ENCODE assay signal across 10 mouse cellular contexts in genomic region chr7:142660651-142660945, GRCm38 (mm10). TPM values are rescaled to one million over a fixed set of nuclear protein-coding genes. Genes with fewer than 3 reads are reported as not detected.
A peak's percentile ranks its signal among the peaks of the same experiment; 100 is the strongest.
DNase-seq lines count a peak whose midpoint lies in the region; ATAC-seq lines count a peak whose summit lies in the region.
"Had no signal": no experiment of that assay in that cellular context is flagged by ENCODE, and none has a peak within 500 bp of the region (broad histone marks: within the 10 kb centered on the region; RNA-seq: fewer than 3 reads in every experiment).

No protein-coding gene starts in this region.

- under 1% methylated on average over 29 of the region's 29 CpGs for WGBS in kidney, embryonic 14.5 days
- under 1% methylated on average over 29 of the region's 29 CpGs for WGBS in embryonic facial prominence, embryonic 11.5 days
- under 1% methylated on average over 29 of the region's 29 CpGs for WGBS in hindbrain, embryonic 15.5 days
- WGBS in midbrain, embryonic 16.5 days = under 1% methylated on average over 29 of the region's 29 CpGs

- no peaks in the 10 kb centered on the region for H3K36me3 ChIP-seq in kidney, embryonic 14.5 days (ENCODE audit: control insufficient read depth, insufficient read depth, low read length)
- H3K36me3 ChIP-seq in embryonic facial prominence, embryonic 11.5 days (replicated peaks; ENCODE audit: control insufficient read depth, insufficient read depth, low read depth, low read length) = no peaks in the 10 kb centered on the region
- H3K36me3 ChIP-seq in hindbrain, embryonic 15.5 days = no peaks in the 10 kb centered on the region
- H3K36me3 ChIP-seq in midbrain, embryonic 16.5 days (ENCODE audit: control insufficient read depth, insufficient read depth, low read length) = no peaks in the 10 kb centered on the region

- peaks cover 18% of the 10 kb centered on the region for H3K4me1 ChIP-seq in kidney, embryonic 14.5 days (ENCODE audit: control insufficient read depth, insufficient read depth, low read length)
- peaks cover 2% of the 10 kb centered on the region; the same call in 1 of the 2 replicates for H3K4me1 ChIP-seq in embryonic facial prominence, embryonic 11.5 days (ENCODE audit: control insufficient read depth, insufficient read depth, low read length)
- H3K4me1 ChIP-seq in hindbrain, embryonic 15.5 days (replicated peaks) = peaks cover 38% of the 10 kb centered on the region
- peaks cover 18% of the 10 kb centered on the region for H3K4me1 ChIP-seq in midbrain, embryonic 16.5 days (ENCODE audit: control insufficient read depth, insufficient read depth, low read length)

- peak overlapping the region; percentile 64 for H3K4me3 ChIP-seq in kidney, embryonic 14.5 days (ENCODE audit: low read length)
- H3K4me3 ChIP-seq in embryonic facial prominence, embryonic 11.5 days (ENCODE audit: low read depth, low read length) = peak overlapping the region; percentile 62
- peak overlapping the region; percentile 12 for H3K4me3 ChIP-seq in hindbrain, embryonic 15.5 days
- H3K4me3 ChIP-seq in midbrain, embryonic 16.5 days (ENCODE audit: low read depth, low read length) = peak overlapping the region; percentile 16; the same call in 1 of the 2 replicates

- H3K27me3 ChIP-seq in kidney, embryonic 14.5 days (ENCODE audit: control insufficient read depth, insufficient read depth, low read length) = peaks cover 86% of the 10 kb centered on the region
- peaks cover 77% of the 10 kb centered on the region for H3K27me3 ChIP-seq in embryonic facial prominence, embryonic 11.5 days (ENCODE audit: control insufficient read depth, insufficient read depth, low read length)
- H3K27me3 ChIP-seq in hindbrain, embryonic 15.5 days = peaks cover 86% of the 10 kb centered on the region
- peaks cover 75% of the 10 kb centered on the region for H3K27me3 ChIP-seq in midbrain, embryonic 16.5 days (ENCODE audit: control insufficient read depth, insufficient read depth, low read depth, low read length)

- H3K4me2 ChIP-seq in kidney, embryonic 14.5 days (replicated peaks; ENCODE audit: low read depth, low read length) = peak overlapping the region; percentile 67
- peak overlapping the region; percentile 76 for H3K4me2 ChIP-seq in embryonic facial prominence, embryonic 11.5 days (ENCODE audit: low read depth, low read length)
- peak overlapping the region; percentile 45 for H3K4me2 ChIP-seq in hindbrain, embryonic 15.5 days
- H3K4me2 ChIP-seq in midbrain, embryonic 16.5 days (ENCODE audit: low read length) = peak overlapping the region; percentile 49

- peak overlapping the region; percentile 88 for H3K9ac ChIP-seq in kidney, embryonic 14.5 days (ENCODE audit: low read depth, low read length)
- peak overlapping the region; percentile 90 for H3K9ac ChIP-seq in embryonic facial prominence, embryonic 11.5 days (replicated peaks; ENCODE audit: low read length)
- H3K9ac ChIP-seq in hindbrain, embryonic 15.5 days = no peak overlapping the region
- no peak overlapping the region for H3K9ac ChIP-seq in midbrain, embryonic 16.5 days (ENCODE audit: low read depth, low read length)

- intact Hi-C loops in left cerebral cortex, postnatal 36 days (cut with DNase I) = no loop called here

- DNase-seq in kidney, postnatal 25 days = no peak
- peak; percentile 67 for DNase-seq in embryonic facial prominence, embryonic 11.5 days (ENCODE audit: low spot score)
- no peak for DNase-seq in left cerebral cortex, postnatal 36 days (ENCODE audit: low spot score in 2 of 2)
- no peak for DNase-seq in gastrocnemius, adult 18-20 months (ENCODE audit: low spot score)
- DNase-seq in thymus, postnatal 14 days = no peak

- H3K27ac ChIP-seq in kidney, embryonic 14.5 days (ENCODE audit: low read depth, low read length) = peak overlapping the region; percentile 92
- H3K27ac ChIP-seq in embryonic facial prominence, embryonic 11.5 days (replicated peaks; ENCODE audit: low read depth, low read length) = peak overlapping the region; percentile 87
- H3K27ac ChIP-seq in hindbrain, embryonic 15.5 days (replicated peaks) = no peak overlapping the region
- H3K27ac ChIP-seq in midbrain, embryonic 16.5 days (ENCODE audit: low read length) = no peak overlapping the region
- H3K27ac ChIP-seq: macrophage had no signal

- no peaks in the 10 kb centered on the region for H3K9me3 ChIP-seq in kidney, embryonic 14.5 days (ENCODE audit: control insufficient read depth, low read length)
- no peaks in the 10 kb centered on the region for H3K9me3 ChIP-seq in embryonic facial prominence, embryonic 11.5 days (replicated peaks; ENCODE audit: control insufficient read depth, low read length)
- no peaks in the 10 kb centered on the region for H3K9me3 ChIP-seq in hindbrain, embryonic 15.5 days
- H3K9me3 ChIP-seq in midbrain, embryonic 16.5 days (replicated peaks; ENCODE audit: control insufficient read depth, low read length, poor library complexity, severe bottlenecking) = no peaks in the 10 kb centered on the region

- no peak for ATAC-seq in kidney, embryonic 14.5 days (ENCODE audit: low FRiP score, low TSS enrichment)
- ATAC-seq in embryonic facial prominence, embryonic 11.5 days (replicated peaks; ENCODE audit: insufficient number of reproducible peaks, low FRiP score, low TSS enrichment, low read depth) = no peak
- no peak for ATAC-seq in hindbrain, embryonic 15.5 days (ENCODE audit: low FRiP score, low read depth)
- no peak for ATAC-seq in midbrain, embryonic 16.5 days

RNA-seq across cellular contexts. Expression of gene Igf2, which starts 6.0 kb away (rescaled TPM):
- 627 and 715 TPM in 2 replicates for polyA plus RNA-seq in kidney, embryonic 14.5 days (2014; fragmentation: Nextera tagmentation; extraction: Ambion mirVana)
- polyA plus RNA-seq in embryonic facial prominence, embryonic 11.5 days (2014; fragmentation: Nextera tagmentation; extraction: Ambion mirVana) = 313 and 355 TPM in 2 replicates
- 142 and 184 TPM in 2 replicates for polyA plus RNA-seq in hindbrain, embryonic 15.5 days (2015; fragmentation: Nextera tagmentation; extraction: Ambion mirVana)
- 88.2 and 90.7 TPM in 2 replicates for polyA plus RNA-seq in midbrain, embryonic 16.5 days (2015; fragmentation: Nextera tagmentation; extraction: Ambion mirVana)
- total RNA-seq in left cerebral cortex, postnatal 36 days (2021) = 100 to 1,000 TPM in 1 of 2 experiments, 10 to 100 TPM in 1; 66.5 to 109 TPM
- 10 to 100 TPM; 20.0 to 29.0 TPM for total RNA-seq in gastrocnemius, adult 18-20 months (2021)
- total RNA-seq: CH12.LX had no signal

RNA-seq across cellular contexts. Expression of gene Gm49394, which starts 9.1 kb away (rescaled TPM):
- not detected in 2 replicates for polyA plus RNA-seq in kidney, embryonic 14.5 days (2014; fragmentation: Nextera tagmentation; extraction: Ambion mirVana)
- 0.08 TPM in 1 of 2 replicates, not detected in the other for polyA plus RNA-seq in embryonic facial prominence, embryonic 11.5 days (2014; fragmentation: Nextera tagmentation; extraction: Ambion mirVana)
- polyA plus RNA-seq in hindbrain, embryonic 15.5 days (2015; fragmentation: Nextera tagmentation; extraction: Ambion mirVana) = not detected in 2 replicates
- polyA plus RNA-seq in midbrain, embryonic 16.5 days (2015; fragmentation: Nextera tagmentation; extraction: Ambion mirVana) = not detected in 2 replicates
- total RNA-seq in left cerebral cortex, postnatal 36 days (2021) = not detected
- total RNA-seq in gastrocnemius, adult 18-20 months (2021) = not detected
- total RNA-seq: CH12.LX had no signal
- polyA plus RNA-seq: macrophage had no signal

Comparison
In these comparisons a context has a peak if more than half of its experiments do, and no peak if none do; other contexts are left out.
1. H3K27ac ChIP-seq: peak in kidney, embryonic 14.5 days (single experiment) and embryonic facial prominence, embryonic 11.5 days (single experiment); none in hindbrain, embryonic 15.5 days (single experiment) and midbrain, embryonic 16.5 days (single experiment).
2. H3K4me3 ChIP-seq: peak in every context shown above with its lines; median percentile 64 in kidney, embryonic 14.5 days; 62 in embryonic facial prominence, embryonic 11.5 days; 16 in midbrain, embryonic 16.5 days; 12 in hindbrain, embryonic 15.5 days.
3. H3K9ac ChIP-seq: peak in kidney, embryonic 14.5 days (single experiment) and embryonic facial prominence, embryonic 11.5 days (single experiment); none in hindbrain, embryonic 15.5 days (single experiment) and midbrain, embryonic 16.5 days (single experiment).
4. Peak in every context shown above with its lines, with median percentiles within 50 percentile points of each other: H3K4me2 ChIP-seq.